Mouse (Mus musculus): ENCODE measurements around the gene Hspd1. TPM values are rescaled to one million over a fixed set of nuclear protein-coding genes. Genes with fewer than 3 reads are reported as not detected.

The Hspd1 gene
- total RNA-seq, 2 experiments from 2014 or later: 160 to 172 TPM

DNA sequence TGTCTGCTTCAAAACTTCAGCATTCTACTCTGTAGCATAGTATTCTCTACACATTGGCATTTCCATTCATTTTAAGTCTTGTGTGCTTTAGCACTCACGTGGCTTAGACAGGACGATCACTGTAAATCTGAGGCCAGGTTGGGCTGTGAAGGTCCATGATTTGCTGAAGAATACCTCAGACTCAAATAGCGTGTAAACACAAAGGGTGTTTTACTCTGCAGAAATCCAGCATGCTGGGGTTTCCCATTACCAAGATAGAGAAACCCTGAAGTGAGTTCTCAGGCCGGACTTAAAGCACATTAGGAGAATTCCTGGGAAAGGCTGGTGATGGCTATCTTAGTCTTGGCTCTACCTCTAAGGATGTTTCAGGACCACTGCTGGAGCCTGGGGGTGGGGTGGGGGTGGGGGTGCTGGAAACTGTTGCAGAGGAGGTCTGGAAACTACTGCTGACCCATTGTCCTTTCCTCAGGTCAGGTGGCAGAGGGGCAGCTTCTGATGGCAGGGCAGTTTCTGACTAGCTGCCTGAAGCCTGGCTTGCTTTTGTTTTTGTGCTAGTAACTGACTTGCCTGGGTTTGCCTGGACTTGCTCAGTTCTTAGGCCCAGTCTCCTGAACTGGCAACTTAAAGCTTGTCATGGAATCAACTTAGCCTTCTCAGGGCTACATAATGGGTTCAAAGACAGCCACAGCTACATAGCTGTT, 21.2 kb upstream of the Hspd1 start:
- TF ChIP-seq CTCF (conservative IDR thresholded peaks at IDR 0.05): no peak

DNA sequence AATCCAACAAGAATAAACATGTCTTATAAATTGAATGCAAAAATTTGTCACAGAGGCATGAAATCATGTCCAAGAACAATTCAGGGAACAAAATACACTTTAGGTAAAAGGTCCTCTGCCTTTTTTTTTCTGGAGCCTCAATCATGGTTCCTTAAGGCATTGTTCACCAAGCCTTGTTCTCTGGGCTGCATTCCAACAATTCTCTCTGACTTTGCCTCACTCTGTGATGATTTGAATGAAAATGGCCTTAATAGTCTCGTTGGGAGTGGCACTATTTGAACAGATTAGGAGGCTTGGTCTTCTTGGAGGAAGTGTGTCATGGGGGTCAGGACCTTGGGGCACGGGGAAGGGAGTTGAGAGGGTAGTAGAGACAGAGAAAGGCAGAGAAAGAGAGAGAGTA, 20.4 kb upstream of the Hspd1 start:
- Histone ChIP-seq H3K27ac (no peak overlapping the region), H3K4me3 (no peak overlapping the region)
- TF ChIP-seq CTCF (conservative IDR thresholded peaks at IDR 0.05): no peak
- no peak for DNase-seq (ENCODE audit: low spot score in 2 of 2)

More for the DNA sequence above, 21.2 kb upstream of the Hspd1 start:
- Histone ChIP-seq H3K27ac (no peak overlapping the region), H3K4me3 (no peak overlapping the region)
- no peak for DNase-seq (ENCODE audit: low spot score in 2 of 2)

DNA sequence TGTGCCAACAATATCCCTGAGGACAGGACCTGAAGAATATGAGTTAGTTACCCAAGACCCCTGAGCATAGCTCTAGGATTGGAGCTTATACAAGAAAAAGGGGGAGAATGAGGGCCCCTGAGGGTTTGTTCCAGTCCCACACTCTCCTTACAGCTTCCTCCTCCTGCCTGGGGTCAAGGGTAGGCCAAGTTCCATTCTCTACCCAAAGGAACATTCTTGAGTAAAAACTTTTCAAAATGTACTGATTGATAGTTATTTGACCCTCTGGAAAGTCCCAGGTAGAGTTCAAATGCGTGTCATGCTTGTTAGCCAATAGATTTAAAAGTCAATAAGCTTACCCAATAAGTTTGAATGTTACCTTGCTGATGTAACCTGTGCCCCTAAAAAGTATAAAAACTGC, 19.6 kb upstream of the Hspd1 start:
- DNase-seq (ENCODE audit: low spot score in 2 of 2): no peak
- Histone ChIP-seq H3K4me3 (no peak overlapping the region), H3K27ac (no peak overlapping the region)
- no peak for TF ChIP-seq CTCF (conservative IDR thresholded peaks at IDR 0.05)

DNA sequence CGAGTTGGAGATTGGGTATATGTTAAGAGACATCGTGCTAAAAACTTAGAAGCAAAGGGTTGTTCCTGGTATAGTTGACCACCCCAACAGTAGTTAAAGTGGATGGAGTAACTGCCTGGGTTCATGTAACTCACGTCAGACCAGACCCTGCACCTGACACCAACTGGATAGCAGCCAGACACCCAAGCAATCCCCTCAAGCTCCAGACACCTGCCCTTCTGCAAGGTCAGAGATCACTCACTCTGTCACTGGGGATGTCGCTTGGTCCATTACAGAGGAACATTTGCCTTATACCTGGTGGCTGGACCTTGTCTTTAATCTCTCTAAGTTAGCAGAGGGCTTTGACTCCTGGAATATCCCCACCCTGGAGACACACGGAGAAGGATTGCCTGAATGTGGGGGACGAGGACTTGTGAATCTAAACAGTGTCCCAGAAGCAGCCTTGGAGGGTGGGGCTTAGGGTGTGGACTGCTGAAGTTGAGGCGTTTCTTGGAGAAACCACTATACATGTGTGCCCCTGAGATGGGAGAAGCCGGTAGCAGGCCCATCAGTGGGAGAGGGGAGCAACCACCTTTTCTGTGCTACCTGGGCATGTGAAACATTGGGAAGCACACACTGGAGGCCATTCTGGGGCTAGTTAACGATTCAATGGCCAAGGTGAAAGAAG, 19.0 kb upstream of the Hspd1 start:
- no peak overlapping the region for H3K4me3 ChIP-seq
- no peak for DNase-seq (ENCODE audit: low spot score in 2 of 2)
- no peak for TF ChIP-seq CTCF (conservative IDR thresholded peaks at IDR 0.05)
- H3K27ac ChIP-seq: no peak overlapping the region

DNA sequence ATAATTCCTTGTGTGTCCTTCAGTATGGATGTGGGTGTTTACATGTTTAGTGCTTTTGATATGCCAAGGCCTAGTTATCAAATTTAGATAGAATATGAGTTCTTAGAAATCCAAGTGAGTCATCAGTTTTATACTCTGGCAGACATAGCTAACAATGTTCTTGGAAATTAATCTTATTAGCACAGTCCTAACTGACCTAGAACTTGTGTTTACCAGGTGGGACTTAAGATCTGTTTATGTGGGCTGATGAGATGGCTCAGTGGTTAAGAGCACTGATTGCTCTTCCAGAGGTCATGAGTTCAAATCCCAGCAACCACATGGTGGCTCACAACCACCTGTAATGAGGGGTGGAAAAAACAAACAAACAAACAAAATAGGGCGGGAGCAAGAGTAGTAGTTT, 4.4 kb upstream of the Hspd1 start:
- no peak for DNase-seq (ENCODE audit: low spot score in 2 of 2)
- TF ChIP-seq CTCF (conservative IDR thresholded peaks at IDR 0.05): no peak
- Histone ChIP-seq H3K27ac (no peak overlapping the region), H3K4me3 (no peak overlapping the region)

DNA sequence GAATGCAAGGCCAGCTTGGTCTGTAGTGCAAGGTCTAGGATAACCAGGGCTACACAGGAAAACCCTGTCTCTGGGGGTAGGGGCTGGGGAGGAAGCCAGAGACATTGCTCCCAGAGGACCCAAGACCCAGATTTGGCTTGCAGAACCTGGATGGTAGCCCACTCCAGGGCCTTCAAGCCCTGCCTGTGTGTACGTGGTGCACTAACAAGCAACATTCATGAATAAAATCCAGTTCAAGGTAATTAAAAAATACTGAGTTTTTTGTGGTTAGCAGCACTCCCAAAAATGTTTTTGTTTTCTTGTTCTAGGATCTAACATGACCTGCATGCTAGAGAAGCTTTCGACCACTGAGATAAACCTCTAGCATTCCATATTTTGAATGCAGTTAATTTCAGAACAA, 4.0 kb upstream of the Hspd1 start:
- TF ChIP-seq CTCF (conservative IDR thresholded peaks at IDR 0.05): no peak

DNA sequence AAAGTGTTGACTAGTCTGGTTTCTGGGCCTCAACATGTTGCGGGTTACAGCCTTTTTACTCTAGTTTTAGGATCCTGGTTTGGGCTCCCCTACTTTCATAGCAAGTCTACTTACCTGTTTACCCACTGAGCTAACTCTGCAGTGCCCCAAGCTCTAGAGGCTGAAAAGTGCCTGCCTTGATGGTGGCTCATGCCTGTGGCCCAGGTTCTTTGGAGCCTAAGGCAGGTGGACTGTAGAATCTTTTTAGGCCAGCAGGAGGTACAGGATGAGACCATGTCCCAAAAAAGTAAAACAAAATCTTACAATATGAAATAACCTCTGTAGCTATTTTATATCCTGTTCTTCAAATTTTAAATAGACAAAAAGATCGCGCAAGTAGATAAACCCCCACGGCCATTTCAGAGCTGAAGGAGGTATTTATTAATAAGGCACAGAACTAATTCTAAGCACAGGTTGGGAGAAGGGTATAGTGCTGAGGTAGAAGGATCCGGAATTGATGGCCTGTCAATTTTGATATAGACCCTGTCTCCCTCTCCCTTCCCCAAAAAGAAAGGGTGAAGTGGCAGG, 1.5 kb upstream of the Hspd1 start:
- H3K27ac ChIP-seq: no peak overlapping the region
- peak overlapping the region; percentile 99; the same call in 1 of the 2 replicates for H3K4me3 ChIP-seq
- DNase-seq (ENCODE audit: low spot score in 2 of 2): no peak
- no peak for TF ChIP-seq CTCF (conservative IDR thresholded peaks at IDR 0.05)

More for the DNA sequence above, 4.0 kb upstream of the Hspd1 start:
- Histone ChIP-seq H3K27ac (no peak overlapping the region), H3K4me3 (no peak overlapping the region)
- no peak for DNase-seq (ENCODE audit: low spot score in 2 of 2)

DNA sequence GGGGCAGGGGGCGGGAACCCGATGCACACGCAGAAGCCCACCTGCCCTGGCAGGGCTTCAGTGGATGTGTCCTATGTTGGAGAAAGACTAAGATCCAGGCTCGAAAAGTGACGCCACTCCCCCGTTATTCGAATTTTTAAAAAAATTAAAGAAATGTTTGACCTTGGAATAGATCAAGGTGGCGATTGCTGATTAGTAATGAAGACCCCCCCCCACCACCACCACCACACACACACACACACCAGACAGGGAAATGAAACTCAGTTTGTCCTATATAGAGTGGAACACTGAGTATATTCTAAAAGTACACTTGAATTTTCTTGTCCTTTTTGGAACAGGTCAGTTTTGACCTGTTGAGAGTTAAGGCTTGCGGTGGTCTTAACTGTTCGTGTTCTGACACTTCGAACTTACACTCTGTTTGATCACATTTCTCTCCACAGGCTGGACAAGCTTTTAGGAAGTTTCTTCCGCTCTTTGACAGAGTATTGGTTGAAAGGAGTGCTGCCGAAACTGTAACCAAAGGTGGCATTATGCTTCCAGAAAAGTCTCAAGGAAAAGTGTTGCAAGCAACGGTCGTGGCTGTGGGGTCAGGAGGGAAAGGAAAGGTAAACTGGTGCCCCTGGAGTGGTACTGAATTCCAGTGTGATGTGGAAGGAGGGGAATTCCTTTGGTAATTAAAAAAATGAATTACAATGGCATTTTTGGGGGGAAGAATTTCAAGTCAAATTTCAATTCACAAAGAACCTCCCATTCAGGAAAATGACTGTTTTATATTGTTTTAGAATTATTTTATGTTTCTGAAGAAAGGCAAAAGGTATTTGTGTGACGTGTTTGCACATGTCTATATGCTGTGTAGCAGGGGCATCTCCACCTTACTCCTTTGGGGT, 811 bp upstream of the Hspd1 start:
- Histone ChIP-seq H3K27ac (peak overlapping the region; percentile 97), H3K4me3 (peak overlapping the region; percentile 99)
- TF ChIP-seq CTCF (conservative IDR thresholded peaks at IDR 0.05): no peak
- no peak for DNase-seq (ENCODE audit: low spot score in 2 of 2)

DNA sequence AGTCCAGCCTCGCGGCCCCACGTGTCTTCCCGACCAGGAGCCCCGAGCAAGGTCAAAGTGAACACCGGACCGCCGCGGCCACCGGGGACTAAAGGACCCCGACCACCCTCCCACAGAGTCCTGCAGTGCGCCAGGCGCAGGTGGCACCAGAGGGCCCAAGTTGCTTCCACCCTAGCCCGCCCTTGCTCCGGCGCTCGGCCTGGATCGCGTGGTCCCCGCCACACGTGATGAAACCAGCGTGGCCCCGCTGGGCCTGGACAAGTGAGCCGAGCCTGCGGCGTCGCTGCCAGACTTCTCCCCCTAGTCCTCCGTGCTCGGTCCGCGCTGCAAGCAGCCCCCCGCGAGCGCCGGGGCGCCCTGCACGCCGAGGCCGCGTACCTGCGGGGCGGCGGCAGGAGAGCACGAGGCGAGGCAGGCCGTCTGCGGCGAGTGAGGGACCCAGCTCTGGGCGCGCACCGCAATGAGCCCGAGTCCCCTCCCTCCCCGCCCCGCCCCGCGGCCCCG, 590 bp downstream of the Hspd1 start:
- H3K27ac ChIP-seq: peak overlapping the region; percentile 97
- TF ChIP-seq CTCF (conservative IDR thresholded peaks at IDR 0.05): no peak
- DNase-seq (ENCODE audit: low spot score in 2 of 2): peak; percentile 29 to 43
- H3K4me3 ChIP-seq: peak overlapping the region; percentile 99

DNA sequence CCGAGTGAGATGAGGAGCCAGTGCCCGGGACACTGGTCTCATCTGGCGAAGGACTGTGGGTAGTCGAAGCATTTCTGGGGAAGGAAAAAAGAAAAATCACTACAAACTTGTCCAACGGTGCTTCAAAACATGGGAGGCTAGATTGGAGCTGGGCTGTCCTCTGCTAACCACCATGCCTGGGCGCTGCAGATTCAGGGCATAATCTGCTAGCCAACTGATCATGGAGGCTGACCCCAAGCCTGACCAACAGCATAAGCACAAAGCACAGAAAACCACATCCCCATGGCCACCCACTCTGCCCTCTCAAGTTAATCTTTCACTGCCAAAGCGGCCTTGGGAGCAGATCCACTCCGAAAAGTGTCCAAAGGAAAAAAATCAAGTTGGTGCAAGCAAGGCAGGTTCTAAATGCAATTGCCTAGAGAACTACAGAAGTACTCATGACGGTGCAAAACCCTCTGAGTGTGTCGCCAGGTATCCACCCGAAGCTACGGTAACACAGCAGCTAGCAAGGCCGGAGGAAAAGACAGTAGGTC, 1.1 kb downstream of the Hspd1 start:
- peak overlapping the region; percentile 99 for H3K4me3 ChIP-seq
- H3K27ac ChIP-seq: peak overlapping the region; percentile 97
- no peak for DNase-seq (ENCODE audit: low spot score in 2 of 2)
- TF ChIP-seq CTCF (conservative IDR thresholded peaks at IDR 0.05): no peak

DNA sequence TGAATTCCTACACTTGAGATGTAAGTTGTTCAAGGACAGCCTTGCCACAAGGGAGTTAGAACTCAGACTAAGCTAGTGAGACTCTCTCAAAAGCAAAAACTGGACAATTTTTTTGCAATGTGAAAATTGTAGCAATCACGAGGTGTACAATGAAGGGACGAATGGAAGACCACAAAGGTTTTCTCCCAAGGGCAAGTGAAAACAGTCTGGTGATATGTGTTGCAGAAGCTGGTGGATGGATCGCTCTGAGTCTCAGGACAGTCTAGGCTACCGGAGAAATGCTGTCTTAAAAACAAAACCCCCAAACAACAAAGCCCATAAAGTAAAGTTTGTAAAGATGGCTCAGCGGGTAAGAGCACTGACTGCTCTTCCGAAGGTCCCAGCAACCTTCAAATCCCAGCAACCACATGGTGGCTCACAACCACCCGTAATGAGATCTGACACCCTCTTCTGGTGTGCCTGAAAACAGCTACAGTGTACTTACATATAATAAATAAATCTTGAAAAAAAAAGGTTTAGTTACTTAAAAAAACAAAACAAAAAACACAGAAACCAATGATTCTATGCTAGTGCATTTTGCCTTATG, 2.2 kb downstream of the Hspd1 start:
- TF ChIP-seq CTCF (conservative IDR thresholded peaks at IDR 0.05): peak; percentile 45
- H3K27ac ChIP-seq: no peak overlapping the region
- no peak for DNase-seq (ENCODE audit: low spot score in 2 of 2)
- peak overlapping the region; percentile 99; the same call in 1 of the 2 replicates for H3K4me3 ChIP-seq

DNA sequence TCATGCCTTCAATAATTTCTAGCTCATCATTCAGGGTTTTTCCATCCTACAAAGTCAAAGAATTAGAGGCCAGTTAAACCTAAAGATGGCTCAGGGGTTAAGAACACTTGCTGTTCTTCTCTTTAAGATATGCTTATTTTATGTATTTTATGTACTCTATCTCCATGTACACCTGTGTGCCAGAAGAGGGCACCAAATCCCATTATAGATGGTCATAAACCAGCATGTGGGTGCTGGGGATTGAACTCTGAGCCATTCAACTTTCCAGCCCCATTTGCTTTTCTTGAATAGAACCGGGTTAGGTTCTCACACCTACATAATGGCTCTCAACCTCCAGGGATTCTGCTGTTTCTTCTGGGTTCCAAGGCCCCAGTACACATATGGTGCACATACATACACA, 5.9 kb downstream of the Hspd1 start:
- H3K4me3 ChIP-seq: no peak overlapping the region
- H3K27ac ChIP-seq: no peak overlapping the region
- DNase-seq (ENCODE audit: low spot score in 2 of 2): no peak
- peak; percentile 63 for TF ChIP-seq CTCF (conservative IDR thresholded peaks at IDR 0.05)

All from layer of hippocampus, adult 2 months (tissue).